ENCODE assay signal across 22 mouse cellular contexts in genomic region chr3:69657570-69657969, GRCm38 (mm10). TPM values are rescaled to one million over a fixed set of nuclear protein-coding genes. Genes with fewer than 3 reads are reported as not detected.
DNase-seq lines count a peak whose midpoint lies in the region; ATAC-seq and TF ChIP-seq lines count a peak whose summit lies in the region.
"Had no signal": no experiment of that assay in that cellular context is flagged by ENCODE, and none has a peak within 500 bp of the region (broad histone marks: within the 10 kb centered on the region; RNA-seq: fewer than 3 reads in every experiment).

No protein-coding gene starts in this region.

- peak; percentile 43; the same call in 1 of the 2 replicates for ATAC-seq in liver, postnatal 0 days
- ATAC-seq in liver, embryonic 11.5 days (replicated peaks; ENCODE audit: low FRiP score), result no peak
- peak; percentile 86 for ATAC-seq in megakaryocyte progenitor cell, adult 5-6 weeks (replicated peaks; ENCODE audit: poor library complexity)
- ATAC-seq in cerebellum, adult (ENCODE audit: insufficient number of reproducible peaks, low FRiP score, low TSS enrichment), result no peak

- no peaks in the 10 kb centered on the region for H3K27me3 ChIP-seq in liver, postnatal 0 days (ENCODE audit: insufficient read depth, low read length)
- H3K27me3 ChIP-seq in liver, embryonic 11.5 days (replicated peaks; ENCODE audit: control insufficient read depth, insufficient read depth, low read length), result no peaks in the 10 kb centered on the region
- H3K27me3 ChIP-seq: embryonic facial prominence, embryonic 13.5 days; heart, embryonic 12.5 days had no signal

- peaks cover 13% of the 10 kb centered on the region for H3K4me1 ChIP-seq in liver, postnatal 0 days (ENCODE audit: insufficient read depth)
- no peaks in the 10 kb centered on the region for H3K4me1 ChIP-seq in liver, embryonic 11.5 days (replicated peaks; ENCODE audit: control insufficient read depth, insufficient read depth, low read length)
- H3K4me1 ChIP-seq: forebrain, embryonic 10.5 days had no signal

- H3K4me2 ChIP-seq in liver, postnatal 0 days (ENCODE audit: low read depth, low read length), result no peak overlapping the region
- no peak overlapping the region for H3K4me2 ChIP-seq in liver, embryonic 11.5 days
- H3K4me2 ChIP-seq: embryonic facial prominence, embryonic 13.5 days; heart, embryonic 12.5 days had no signal

- no peak overlapping the region for H3K27ac ChIP-seq in liver, postnatal 0 days (ENCODE audit: low read depth)
- H3K27ac ChIP-seq in liver, embryonic 11.5 days (ENCODE audit: low read depth, low read length), result no peak overlapping the region
- H3K27ac ChIP-seq: embryonic facial prominence, embryonic 13.5 days; forebrain, embryonic 10.5 days; limb, embryonic 10.5 days; liver, embryonic 14.5 days had no signal

- H3K36me3 ChIP-seq in liver, postnatal 0 days (replicated peaks; ENCODE audit: insufficient read depth, low read length), result no peaks in the 10 kb centered on the region
- H3K36me3 ChIP-seq in liver, embryonic 11.5 days (ENCODE audit: control insufficient read depth, insufficient read depth, low read length), result no peaks in the 10 kb centered on the region
- H3K36me3 ChIP-seq: embryonic facial prominence, embryonic 13.5 days; forebrain, embryonic 10.5 days; heart, embryonic 12.5 days; limb, embryonic 10.5 days had no signal

- DNase-seq in adrenal gland, postnatal 10 days, result peak; percentile 14
- DNase-seq in adrenal gland, postnatal 25 days, result no peak
- DNase-seq in liver, postnatal 0 days, result no peak
- no peak for DNase-seq in liver, embryonic 11.5 days (ENCODE audit: low spot score)
- DNase-seq in fibroblast of lung, adult 2 months (ENCODE audit: low read depth), result peak; percentile 27
- DNase-seq in embryo, embryonic 9.5 days (ENCODE audit: extremely low spot score), result no peak
- DNase-seq: cerebellum, adult 2 months; gastrocnemius, postnatal 10 days; heart, postnatal 4 days; kidney, adult 9 months; kidney, postnatal 4 days; layer of hippocampus, postnatal 36 days; midbrain, embryonic 14.5 days; thymus, postnatal 4 days had no signal

- H3K4me3 ChIP-seq in liver, postnatal 0 days (ENCODE audit: low read depth, low read length), result no peak overlapping the region
- H3K4me3 ChIP-seq in liver, embryonic 11.5 days (ENCODE audit: low read depth, low read length), result no peak overlapping the region
- H3K4me3 ChIP-seq: embryonic facial prominence, embryonic 13.5 days; forebrain, embryonic 10.5 days; heart, embryonic 12.5 days; limb, embryonic 10.5 days; myocyte had no signal

- TF ChIP-seq CTCF in liver, postnatal 0 days (IDR thresholded peaks at IDR 0.05; ENCODE audit: low read depth), result no peak

- TF ChIP-seq EP300 in liver, postnatal 0 days (IDR thresholded peaks at IDR 0.05; ENCODE audit: low read depth), result no peak; the same call in 1 of the 2 replicates

- no peaks in the 10 kb centered on the region for H3K9me3 ChIP-seq in liver, postnatal 0 days (ENCODE audit: low read length)
- no peaks in the 10 kb centered on the region for H3K9me3 ChIP-seq in liver, embryonic 11.5 days (ENCODE audit: control insufficient read depth, low read length)
- H3K9me3 ChIP-seq: embryonic facial prominence, embryonic 13.5 days; forebrain, embryonic 10.5 days; heart, embryonic 12.5 days; limb, embryonic 10.5 days had no signal

- H3K9ac ChIP-seq in liver, postnatal 0 days (replicated peaks), result no peak overlapping the region
- no peak overlapping the region for H3K9ac ChIP-seq in liver, embryonic 11.5 days (ENCODE audit: low read depth, low read length)
- H3K9ac ChIP-seq: embryonic facial prominence, embryonic 13.5 days; heart, embryonic 12.5 days; liver, embryonic 14.5 days had no signal

RNA-seq across cellular contexts. Expression of gene B3galnt1, which starts 58.8 kb away (rescaled TPM):
- total RNA-seq in adrenal gland, postnatal 10 days (2021), result 10 to 100 TPM; 14.1 to 15.9 TPM
- 14.3 and 17.7 TPM in 2 replicates for total RNA-seq in adrenal gland, postnatal 25 days (2021)
- 1.9 and 2.0 TPM in 2 replicates for polyA plus RNA-seq in liver, postnatal 0 days (2015; fragmentation: Nextera tagmentation; extraction: Ambion mirVana)
- polyA plus RNA-seq in liver, embryonic 11.5 days (2014; fragmentation: Nextera tagmentation; extraction: Ambion mirVana), result 10.0 and 11.3 TPM in 2 replicates
- total RNA-seq in megakaryocyte progenitor cell, adult 5-6 weeks (2015), result 0.10 and 0.84 TPM in 2 replicates
- 0.12 and 1.1 TPM in 2 replicates for total RNA-seq in megakaryocyte progenitor cell, adult 5-6 weeks (2017)

Comparison
In these comparisons a context has a peak if more than half of its experiments do, and no peak if none do; other contexts are left out.
1. DNase-seq: peak in adrenal gland, postnatal 10 days (single experiment) and fibroblast of lung, adult 2 months (single experiment); none in adrenal gland, postnatal 25 days (single experiment), liver, postnatal 0 days (single experiment), liver, embryonic 11.5 days (single experiment) and embryo, embryonic 9.5 days (single experiment).
2. ATAC-seq: peak in liver, postnatal 0 days (single experiment) and megakaryocyte progenitor cell, adult 5-6 weeks (single experiment); none in liver, embryonic 11.5 days (single experiment) and cerebellum, adult (single experiment).